Mouse (Mus musculus): ENCODE measurements at regions not wholly inside any gene's neighbourhood (a gene's known extent, or its start where the extent isn't known, plus 50 kb on each side); places are given as distances from the start of the nearest gene placed in this dataset.
"Not testable (repeated sequence)": the region's sequence is repeated elsewhere in the genome, so short reads cannot be mapped to it uniquely, and the experiment has no call there.

- DNase-seq: peak in 1 of 2 experiments; percentile 13
- intact Hi-C loops (cut with DNase I): no loop called here
Observed at GRCm38 (mm10) chrX:19903962-19904930, 155.1 kb upstream of the Chst7 start.

GRCm38 (mm10) chrX:19906646-19907371 lies 152.6 kb upstream of the Chst7 start:
- intact Hi-C loops (cut with DNase I): no loop called here
- no peak for DNase-seq

- intact Hi-C loops (cut with DNase I): no loop called here
- DNase-seq: no peak
Observed at GRCm38 (mm10) chrX:19917001-19917400, 142.4 kb upstream of the Chst7 start.

- intact Hi-C loops (cut with DNase I); DNase-seq: not testable (repeated sequence)
Observed at GRCm38 (mm10) chrX:19929376-19929775, 130.0 kb upstream of the Chst7 start.

GRCm38 (mm10) chrX:19929866-19930265 lies 129.5 kb upstream of the Chst7 start:
- DNase-seq: no peak
- intact Hi-C loops (cut with DNase I): no loop called here

GRCm38 (mm10) chrX:19943305-19943704 lies 116.1 kb upstream of the Chst7 start:
- intact Hi-C loops (cut with DNase I): no loop called here

More at GRCm38 (mm10) chrX:19943305-19943704, 116.1 kb upstream of the Chst7 start:
- DNase-seq: no peak

Measured in gastrocnemius, postnatal 36 days (tissue).